In the genomic region with DNA sequence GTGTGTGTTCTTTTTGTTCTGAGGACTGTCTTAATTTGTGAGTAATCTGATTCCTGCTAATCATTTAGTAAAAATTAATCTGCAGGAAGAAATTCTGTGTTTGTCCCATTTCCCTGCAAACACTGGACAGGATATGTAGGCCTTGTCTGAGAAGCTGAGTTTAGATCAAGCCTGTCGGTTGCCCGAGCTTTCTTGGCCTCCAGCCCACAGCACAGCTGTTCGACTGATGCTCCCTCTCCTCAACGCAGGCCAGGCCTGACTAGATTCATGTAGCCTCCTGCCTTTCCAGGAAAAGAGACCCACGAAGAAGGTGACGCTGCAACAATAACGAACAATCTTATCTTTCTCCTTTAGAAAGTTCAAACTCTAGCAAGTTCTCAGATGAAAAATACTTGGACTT, we compare ENCODE assay signal across 8 mouse cellular contexts.
DNase-seq lines count a peak whose midpoint lies in the region; ATAC-seq lines count a peak whose summit lies in the region.

No protein-coding gene starts in this region.

- H3K9ac ChIP-seq in kidney, embryonic 15.5 days: no peak overlapping the region
- H3K9ac ChIP-seq in stomach, embryonic 14.5 days (replicated peaks; ENCODE audit: low read depth, low read length): no peak overlapping the region

- H3K4me2 ChIP-seq in kidney, embryonic 15.5 days: no peak overlapping the region
- no peak overlapping the region for H3K4me2 ChIP-seq in stomach, embryonic 14.5 days (replicated peaks; ENCODE audit: low read depth, low read length)

- H3K27me3 ChIP-seq in kidney, embryonic 15.5 days: no peaks in the 10 kb centered on the region
- no peaks in the 10 kb centered on the region for H3K27me3 ChIP-seq in stomach, embryonic 14.5 days (ENCODE audit: control insufficient read depth, insufficient read depth, low read length)

- peak; percentile 39 to 62 for DNase-seq in adrenal gland, adult (ENCODE audit: inconsistent age in 2 of 2, low spot score in 1 of 2)
- DNase-seq in adrenal gland, postnatal 4 days (ENCODE audit: low spot score in 2 of 2): no peak
- DNase-seq in right cerebral cortex, postnatal 4 days: peak; percentile 40
- no peak for DNase-seq in right cerebral cortex, postnatal 36 days (ENCODE audit: low spot score in 2 of 2)
- no peak for DNase-seq in embryo, embryonic 11 days

- no peak; the same call in 1 of the 2 replicates for ATAC-seq in kidney, embryonic 15.5 days (replicated peaks; ENCODE audit: low FRiP score)
- ATAC-seq in stomach, embryonic 14.5 days (ENCODE audit: insufficient number of reproducible peaks, insufficient read depth, low FRiP score, low read depth): peak; percentile 79; the same call in 1 of the 2 replicates
- ATAC-seq in activated CD4-positive, CD25-positive, alpha-beta regulatory T cell, adult 4 months: no peak

- no peaks in the 10 kb centered on the region for H3K9me3 ChIP-seq in kidney, embryonic 15.5 days (replicated peaks)
- no peaks in the 10 kb centered on the region for H3K9me3 ChIP-seq in stomach, embryonic 14.5 days (ENCODE audit: control insufficient read depth, low read depth, low read length)

- H3K4me3 ChIP-seq in kidney, embryonic 15.5 days (replicated peaks): no peak overlapping the region
- H3K4me3 ChIP-seq in stomach, embryonic 14.5 days (ENCODE audit: low read depth, low read length): no peak overlapping the region

- 47% methylated on average over 7 of the region's 7 CpGs for WGBS in kidney, embryonic 15.5 days
- WGBS in stomach, embryonic 14.5 days: 27% methylated on average over 7 of the region's 7 CpGs

- no peaks in the 10 kb centered on the region for H3K36me3 ChIP-seq in kidney, embryonic 15.5 days
- no peaks in the 10 kb centered on the region for H3K36me3 ChIP-seq in stomach, embryonic 14.5 days (ENCODE audit: control insufficient read depth, insufficient read depth, low read length)

- peaks cover 11% of the 10 kb centered on the region for H3K4me1 ChIP-seq in kidney, embryonic 15.5 days
- H3K4me1 ChIP-seq in stomach, embryonic 14.5 days (ENCODE audit: control insufficient read depth, insufficient read depth, low read length): peaks cover 6% of the 10 kb centered on the region; the same call in 1 of the 2 replicates

- peak overlapping the region; percentile 27; the same call in 1 of the 2 replicates for H3K27ac ChIP-seq in kidney, embryonic 15.5 days
- H3K27ac ChIP-seq in stomach, embryonic 14.5 days (ENCODE audit: low read length): no peak overlapping the region

Comparison
In these comparisons a context has a peak if more than half of its experiments do, and no peak if none do; other contexts are left out.
1. DNase-seq: peak in adrenal gland, adult (2 of 2) and right cerebral cortex, postnatal 4 days (single experiment); none in adrenal gland, postnatal 4 days (0 of 2), right cerebral cortex, postnatal 36 days (0 of 2) and embryo, embryonic 11 days (single experiment).